Mouse (Mus musculus): ENCODE measurements around the gene Chmp4b.

DNA sequence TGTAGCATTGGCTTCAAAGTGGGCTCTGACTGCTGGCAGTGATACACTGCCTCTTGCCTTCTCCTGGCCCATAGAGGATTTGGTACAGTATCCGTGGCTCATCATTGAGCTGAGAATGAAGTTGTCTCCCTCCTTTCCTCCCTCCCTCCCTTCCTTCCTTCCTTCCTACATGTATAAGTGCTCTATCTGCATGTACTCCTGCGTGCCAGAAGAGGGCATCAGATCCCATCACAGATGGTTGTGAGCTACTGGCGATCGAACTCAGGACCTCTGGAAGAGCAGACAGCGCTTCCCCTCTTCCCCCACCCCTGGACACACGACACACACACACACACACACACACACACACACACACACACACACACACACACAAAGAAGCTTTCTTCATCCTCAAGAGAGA, 61.6 kb downstream of the Chmp4b start:
- peak; percentile 51 for TF ChIP-seq CTCF (IDR thresholded peaks at IDR 0.05; ENCODE audit: extremely low read depth, insufficient read depth, low read length)
- TF ChIP-seq POLR2A (IDR thresholded peaks at IDR 0.05; ENCODE audit: extremely low read depth, insufficient read depth, low read length) = no peak

Data from cortical plate, adult 2 months (tissue).